Mouse (Mus musculus) intestine, embryonic 16.5 days (tissue): Measurements from ENCODE around the gene Rpap3. TPM values are rescaled to one million over a fixed set of nuclear protein-coding genes. Genes with fewer than 3 reads are reported as not detected.

ENCODE experiments used
- ATAC-seq: fragments of 200-750 bp; cut with Nextera tagmentation; 2 replicates; pipeline ENCODE4 v1.8.0; 2017; ENCODE audit warnings: moderate TSS enrichment, moderate library complexity
- H3K27ac ChIP-seq: fragments of 300-500 bp; sonication (generic); 2 replicates; pipeline ENCODE4 v1.5.1; 2014; ENCODE audit warnings: mild to moderate bottlenecking, low read length
- H3K27me3 ChIP-seq: fragments of 300-500 bp; sonication (generic); replicated peaks from 2 replicates; pipeline ENCODE4 v1.6.1; 2014; ENCODE audit warnings: low read length, control low read depth, mixed read lengths; ENCODE audit not compliant: control insufficient read depth, insufficient read depth
- H3K36me3 ChIP-seq: fragments of 300-500 bp; sonication (generic); 2 replicates; pipeline ENCODE4 v1.6.1; 2014; ENCODE audit warnings: low read length, control low read depth; ENCODE audit not compliant: control insufficient read depth, insufficient read depth
- H3K4me1 ChIP-seq: fragments of 300-500 bp; sonication (generic); 2 replicates; pipeline ENCODE4 v1.6.1; 2014; ENCODE audit warnings: low read length, control low read depth, mixed read lengths; ENCODE audit not compliant: control insufficient read depth, insufficient read depth
- H3K4me2 ChIP-seq: fragments of 300-500 bp; sonication (generic); 2 replicates; pipeline ENCODE4 v1.6.1; 2014; ENCODE audit warnings: low read depth, low read length, control low read depth
- H3K4me3 ChIP-seq: fragments of 300-500 bp; sonication (generic); 2 replicates; pipeline ENCODE4 v1.5.1; 2014; ENCODE audit warnings: mild to moderate bottlenecking, low read length
- H3K9ac ChIP-seq: fragments of 300-500 bp; sonication (generic); 2 replicates; pipeline ENCODE4 v1.6.1; 2014; ENCODE audit warnings: low read depth, low read length
- H3K9me3 ChIP-seq: fragments of 300-500 bp; sonication (generic); 2 replicates; pipeline ENCODE4 v1.6.1; 2016; ENCODE audit warnings: low read length, control low read depth; ENCODE audit not compliant: control insufficient read depth
- WGBS: fragments of 180-500 bp; shearing (Covaris S2); extraction: QIAGEN DNeasy Blood & Tissue Kit; methylation state at CpG from one replicate; pipeline ENCODE4 v1.1.7; 2014; 5-methylcytosine and 5-hydroxymethylcytosine counted together
- polyA plus RNA-seq: library from polyadenylated mRNA; unstranded; fragments of >200 nt; fragmentation: Nextera tagmentation; extraction: Ambion mirVana; gene quantifications from 2 replicates; pipeline ENCODE4 v1.2.1, GENCODE M21; 2015

The Rpap3 gene
- polyA plus RNA-seq, 1 experiment from 2014 or later = 18.8 TPM

GRCm38 (mm10) chr15:97748309-97748708 is 42.7 kb upstream of the Rpap3 start:
- WGBS = 67% methylated on average over 10 of the region's 10 CpGs
- Histone ChIP-seq H3K27ac (no peak overlapping the region), H3K36me3 (no peaks in the 10 kb centered on the region)

GRCm38 (mm10) chr15:97747486-97747885 is 41.9 kb upstream of the Rpap3 start:
- 88% methylated on average over 4 of the region's 4 CpGs for WGBS
- ATAC-seq = no peak

More at GRCm38 (mm10) chr15:97748309-97748708, 42.7 kb upstream of the Rpap3 start:
- H3K4me2 ChIP-seq = no peak overlapping the region
- ATAC-seq = no peak
- H3K4me3 ChIP-seq = no peak overlapping the region
- H3K27me3 ChIP-seq = no peaks in the 10 kb centered on the region
- H3K9me3 ChIP-seq = no peaks in the 10 kb centered on the region
- H3K4me1 ChIP-seq = peaks cover 13% of the 10 kb centered on the region
- no peak overlapping the region for H3K9ac ChIP-seq

GRCm38 (mm10) chr15:97746748-97747147 is 41.1 kb upstream of the Rpap3 start:
- ATAC-seq = no peak
- Histone ChIP-seq H3K27ac (no peak overlapping the region), H3K9ac (no peak overlapping the region)

More at GRCm38 (mm10) chr15:97747486-97747885, 41.9 kb upstream of the Rpap3 start:
- H3K9me3 ChIP-seq = no peaks in the 10 kb centered on the region
- H3K27ac ChIP-seq = no peak overlapping the region
- no peaks in the 10 kb centered on the region for H3K36me3 ChIP-seq
- peaks cover 13% of the 10 kb centered on the region for H3K4me1 ChIP-seq
- no peak overlapping the region for H3K4me3 ChIP-seq
- no peaks in the 10 kb centered on the region for H3K27me3 ChIP-seq
- H3K4me2 ChIP-seq = no peak overlapping the region
- H3K9ac ChIP-seq = no peak overlapping the region

GRCm38 (mm10) chr15:97746278-97746677 is 40.7 kb upstream of the Rpap3 start:
- no peaks in the 10 kb centered on the region for H3K9me3 ChIP-seq
- ATAC-seq = no peak
- no peak overlapping the region for H3K9ac ChIP-seq
- no peak overlapping the region for H3K4me3 ChIP-seq
- H3K4me1 ChIP-seq = peaks cover 13% of the 10 kb centered on the region
- no peaks in the 10 kb centered on the region for H3K36me3 ChIP-seq
- H3K4me2 ChIP-seq = no peak overlapping the region
- WGBS = 85% methylated on average over 10 of the region's 10 CpGs
- no peaks in the 10 kb centered on the region for H3K27me3 ChIP-seq
- H3K27ac ChIP-seq = no peak overlapping the region

More at GRCm38 (mm10) chr15:97746748-97747147, 41.1 kb upstream of the Rpap3 start:
- WGBS = 93% methylated on average over 24 of the region's 24 CpGs
- Histone ChIP-seq H3K4me2 (no peak overlapping the region), H3K36me3 (no peaks in the 10 kb centered on the region), H3K9me3 (no peaks in the 10 kb centered on the region), H3K4me1 (peaks cover 13% of the 10 kb centered on the region), H3K4me3 (no peak overlapping the region), H3K27me3 (no peaks in the 10 kb centered on the region)

- WGBS = 63% methylated on average over 10 of the region's 10 CpGs
- H3K4me3 ChIP-seq = no peak overlapping the region
- peak overlapping the region; percentile 45 for H3K27ac ChIP-seq
- no peak overlapping the region for H3K4me2 ChIP-seq
- no peaks in the 10 kb centered on the region for H3K36me3 ChIP-seq
- H3K9me3 ChIP-seq = no peaks in the 10 kb centered on the region
- peaks cover 5% of the 10 kb centered on the region; the same call in 1 of the 2 replicates for H3K4me1 ChIP-seq
- no peak for ATAC-seq
- no peak overlapping the region for H3K9ac ChIP-seq
- H3K27me3 ChIP-seq = no peaks in the 10 kb centered on the region
Observed at GRCm38 (mm10) chr15:97745331-97745730, 39.7 kb upstream of the Rpap3 start.

- no peak overlapping the region for H3K4me2 ChIP-seq
- peak overlapping the region; percentile 45 for H3K27ac ChIP-seq
- no peaks in the 10 kb centered on the region for H3K9me3 ChIP-seq
- 0 out of 2 replicates have a peak, but pooled peaks cover 4% of the 10 kb centered on the region for H3K4me1 ChIP-seq
- H3K9ac ChIP-seq = no peak overlapping the region
- peak; percentile 47; the same call in 1 of the 2 replicates for ATAC-seq
- H3K27me3 ChIP-seq = no peaks in the 10 kb centered on the region
- no peak overlapping the region for H3K4me3 ChIP-seq
- WGBS = 54% methylated on average over 10 of the region's 10 CpGs
- H3K36me3 ChIP-seq = no peaks in the 10 kb centered on the region
Observed at GRCm38 (mm10) chr15:97744930-97745329, 39.3 kb upstream of the Rpap3 start.

GRCm38 (mm10) chr15:97743961-97744525 is 38.4 kb upstream of the Rpap3 start:
- 0 out of 2 replicates have a peak, but pooled peaks cover 4% of the 10 kb centered on the region for H3K4me1 ChIP-seq
- 0 out of 2 replicates have a peak, but pooled peaks have one; percentile 25 for ATAC-seq
- H3K27me3 ChIP-seq = no peaks in the 10 kb centered on the region
- WGBS = 61% methylated on average over 11 of the region's 12 CpGs
- H3K36me3 ChIP-seq = no peaks in the 10 kb centered on the region
- no peak overlapping the region for H3K4me3 ChIP-seq
- H3K4me2 ChIP-seq = no peak overlapping the region
- peaks cover 4% of the 10 kb centered on the region; the same call in 1 of the 2 replicates for H3K9me3 ChIP-seq
- no peak overlapping the region for H3K27ac ChIP-seq
- no peak overlapping the region for H3K9ac ChIP-seq

- H3K9ac ChIP-seq = no peak overlapping the region
- no peak overlapping the region for H3K4me2 ChIP-seq
- 79% methylated on average over 5 of the region's 5 CpGs for WGBS
- H3K9me3 ChIP-seq = peaks cover 4% of the 10 kb centered on the region; the same call in 1 of the 2 replicates
- H3K27ac ChIP-seq = no peak overlapping the region
- H3K27me3 ChIP-seq = no peaks in the 10 kb centered on the region
- H3K36me3 ChIP-seq = no peaks in the 10 kb centered on the region
- no peak overlapping the region for H3K4me3 ChIP-seq
- no peak for ATAC-seq
- 0 out of 2 replicates have a peak, but pooled peaks cover 4% of the 10 kb centered on the region for H3K4me1 ChIP-seq
Observed at GRCm38 (mm10) chr15:97743210-97743609, 37.6 kb upstream of the Rpap3 start.

GRCm38 (mm10) chr15:97742600-97742999 is 37.0 kb upstream of the Rpap3 start:
- WGBS = 68% methylated on average over 4 of the region's 4 CpGs
- Histone ChIP-seq H3K9me3 (peaks cover 4% of the 10 kb centered on the region; the same call in 1 of the 2 replicates), H3K4me1 (0 out of 2 replicates have a peak, but pooled peaks cover 4% of the 10 kb centered on the region), H3K9ac (no peak overlapping the region), H3K27ac (no peak overlapping the region), H3K36me3 (no peaks in the 10 kb centered on the region), H3K27me3 (no peaks in the 10 kb centered on the region), H3K4me3 (no peak overlapping the region), H3K4me2 (no peak overlapping the region)
- no peak for ATAC-seq
